Mouse (Mus musculus) CH12F3 (cell line): Measurements from ENCODE around the gene Gga1.

Source experiments
- in situ Hi-C: fragments of 300-500 bp; cut with MboI; formaldehyde crosslinking; loops from 2 replicates; pipeline ENCODE4 v1.14.3; 2020; ENCODE audit warnings: low sequenced_read_pairs

Gga1 gene

GRCm38 (mm10) chr15:78876991-78877809 is at the start of gene Gga1:
Gga1 (plus strand) TSS chr15:78877190.
- in situ Hi-C loops: no loop called here

GRCm38 (mm10) chr15:78828315-78828714 is 48.7 kb upstream of the Gga1 start:
- in situ Hi-C loops: no loop called here

DNA sequence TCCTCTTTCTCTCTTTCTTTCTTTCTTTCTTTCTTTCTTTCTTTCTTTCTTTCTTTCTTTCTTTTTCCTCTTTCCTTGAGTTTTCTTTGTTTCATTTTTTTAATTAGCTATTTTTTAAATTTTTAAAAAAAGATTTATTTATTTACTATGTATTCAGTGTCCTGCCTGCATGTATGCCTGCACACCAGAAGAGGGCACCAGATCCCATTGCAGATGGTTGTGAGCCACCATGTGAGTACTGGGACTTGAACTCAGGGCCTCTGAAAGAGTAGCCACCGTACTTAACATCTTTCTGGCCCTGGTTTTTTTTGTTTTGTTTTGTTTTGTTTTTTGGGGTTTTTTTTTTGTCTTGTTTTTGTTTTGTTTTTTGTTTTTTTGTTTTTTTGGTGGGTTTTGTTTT is 47.4 kb upstream of the Gga1 start:
- in situ Hi-C loops: no loop called here

- in situ Hi-C loops: no loop called here
These were observed 46.0 kb upstream of the Gga1 start for GRCm38 (mm10) chr15:78830742-78831719.

GRCm38 (mm10) chr15:78831720-78832657 is 45.0 kb upstream of the Gga1 start:
- in situ Hi-C loops: no loop called here

GRCm38 (mm10) chr15:78832701-78833123 is 44.3 kb upstream of the Gga1 start:
- in situ Hi-C loops: no loop called here

DNA sequence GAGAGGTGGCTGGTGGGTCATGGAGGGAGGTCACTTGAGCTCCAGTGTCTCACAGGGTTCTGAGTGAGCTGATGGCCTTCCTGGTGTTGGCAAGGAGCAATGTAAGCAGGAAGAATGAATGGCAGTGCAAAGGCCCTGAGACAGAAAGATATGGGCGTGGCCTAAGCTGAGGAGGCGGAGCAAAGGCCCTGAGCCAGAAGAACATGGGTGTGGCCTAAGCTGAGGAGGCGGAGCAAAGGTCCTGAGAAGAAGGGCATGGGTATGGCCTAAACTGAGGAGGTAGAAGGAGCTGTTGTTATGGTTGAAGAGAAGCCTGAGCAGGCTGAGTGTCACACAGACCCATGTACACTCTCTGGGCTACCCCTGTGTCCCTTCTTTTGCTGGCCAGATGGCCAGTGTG is 43.4 kb upstream of the Gga1 start:
- in situ Hi-C loops: no loop called here

GRCm38 (mm10) chr15:78834233-78835005 is 42.6 kb upstream of the Gga1 start:
- in situ Hi-C loops: no loop called here

DNA sequence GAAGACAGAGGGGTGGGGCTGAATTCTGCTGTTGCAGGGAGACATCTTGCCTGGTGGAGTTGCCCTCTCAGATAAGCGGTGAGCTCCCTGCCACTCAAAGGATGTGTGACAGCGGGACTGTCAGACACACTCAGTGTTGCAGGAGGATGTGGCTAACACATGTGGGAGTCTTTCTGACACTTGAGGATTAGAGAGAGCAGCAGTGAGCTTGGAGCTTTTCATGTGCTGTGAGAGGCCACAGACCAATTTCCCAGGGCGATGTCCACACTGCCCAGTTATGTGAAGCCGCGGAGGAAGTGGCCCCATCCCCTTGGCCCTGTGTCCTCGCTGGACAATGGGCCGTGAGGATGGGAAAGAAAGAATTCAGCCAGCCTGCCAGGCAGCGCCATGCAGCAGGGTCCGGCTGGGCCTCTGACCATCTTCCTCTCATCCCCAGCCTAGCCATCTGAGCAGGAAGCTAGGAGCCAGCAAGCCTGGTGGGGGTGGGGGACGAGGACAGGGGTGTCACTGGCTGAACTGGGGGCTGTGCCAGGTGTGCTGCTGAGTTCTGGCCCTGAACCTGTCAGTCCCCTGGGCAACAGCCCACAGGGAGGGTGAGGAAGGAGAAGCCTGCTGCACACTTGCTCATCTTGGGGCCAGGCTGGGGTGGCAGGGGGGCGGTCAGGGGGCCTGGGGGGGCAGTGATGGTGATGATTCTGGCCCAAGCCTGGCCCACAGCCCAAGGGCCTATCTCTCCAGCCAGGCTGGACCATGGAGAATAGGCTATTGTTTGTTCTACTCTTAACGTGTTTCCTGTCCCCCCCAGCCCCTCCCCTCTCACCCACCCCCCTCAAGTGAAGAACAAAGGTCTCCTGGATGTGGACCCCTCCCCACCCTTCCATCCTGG is 41.5 kb upstream of the Gga1 start:
- in situ Hi-C loops: no loop called here

- in situ Hi-C loops: no loop called here
These were observed 40.8 kb upstream of the Gga1 start for GRCm38 (mm10) chr15:78836086-78836621.

- in situ Hi-C loops: no loop called here
These were observed 37.2 kb upstream of the Gga1 start for GRCm38 (mm10) chr15:78839744-78840143.

DNA sequence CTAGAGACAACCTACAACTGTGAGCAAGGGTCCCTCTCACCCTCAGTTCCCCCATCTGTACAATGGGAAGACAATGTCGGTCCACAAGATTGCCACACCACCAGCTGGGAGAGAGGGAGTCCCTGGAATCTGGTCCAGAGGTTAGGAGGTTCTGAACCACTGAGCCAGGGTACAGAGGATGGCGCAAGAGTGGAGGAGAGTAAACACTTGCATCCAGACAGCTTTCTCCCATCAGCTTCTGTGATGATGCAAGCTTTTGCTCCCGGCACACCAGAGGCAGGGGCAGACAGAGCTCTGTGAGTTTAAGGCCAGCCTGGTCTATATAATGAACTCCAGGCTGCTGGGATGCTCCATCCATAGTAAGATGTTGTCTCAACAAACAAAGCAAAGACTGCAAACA is 36.7 kb upstream of the Gga1 start:
- in situ Hi-C loops: no loop called here

DNA sequence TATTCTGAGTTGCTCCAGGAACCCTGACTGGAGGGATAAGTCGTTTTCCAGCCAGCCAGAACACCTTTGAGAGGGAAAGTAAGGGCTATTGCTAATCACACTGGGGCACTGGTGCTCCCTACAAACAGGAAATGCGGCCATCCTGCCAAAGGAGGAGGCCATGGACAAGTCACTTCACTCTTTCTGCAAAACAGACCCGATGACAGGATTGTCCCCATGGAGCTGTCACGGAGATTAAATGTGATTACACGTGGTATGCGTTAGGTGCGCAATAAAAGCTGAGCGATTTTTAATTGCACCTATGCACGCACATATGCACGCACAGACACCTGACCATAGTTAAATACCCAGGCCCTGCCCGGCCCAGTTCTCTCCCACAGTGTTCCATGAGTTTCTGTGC is 36.2 kb upstream of the Gga1 start:
- in situ Hi-C loops: no loop called here

GRCm38 (mm10) chr15:78841161-78841790 is 35.7 kb upstream of the Gga1 start:
- in situ Hi-C loops: no loop called here

DNA sequence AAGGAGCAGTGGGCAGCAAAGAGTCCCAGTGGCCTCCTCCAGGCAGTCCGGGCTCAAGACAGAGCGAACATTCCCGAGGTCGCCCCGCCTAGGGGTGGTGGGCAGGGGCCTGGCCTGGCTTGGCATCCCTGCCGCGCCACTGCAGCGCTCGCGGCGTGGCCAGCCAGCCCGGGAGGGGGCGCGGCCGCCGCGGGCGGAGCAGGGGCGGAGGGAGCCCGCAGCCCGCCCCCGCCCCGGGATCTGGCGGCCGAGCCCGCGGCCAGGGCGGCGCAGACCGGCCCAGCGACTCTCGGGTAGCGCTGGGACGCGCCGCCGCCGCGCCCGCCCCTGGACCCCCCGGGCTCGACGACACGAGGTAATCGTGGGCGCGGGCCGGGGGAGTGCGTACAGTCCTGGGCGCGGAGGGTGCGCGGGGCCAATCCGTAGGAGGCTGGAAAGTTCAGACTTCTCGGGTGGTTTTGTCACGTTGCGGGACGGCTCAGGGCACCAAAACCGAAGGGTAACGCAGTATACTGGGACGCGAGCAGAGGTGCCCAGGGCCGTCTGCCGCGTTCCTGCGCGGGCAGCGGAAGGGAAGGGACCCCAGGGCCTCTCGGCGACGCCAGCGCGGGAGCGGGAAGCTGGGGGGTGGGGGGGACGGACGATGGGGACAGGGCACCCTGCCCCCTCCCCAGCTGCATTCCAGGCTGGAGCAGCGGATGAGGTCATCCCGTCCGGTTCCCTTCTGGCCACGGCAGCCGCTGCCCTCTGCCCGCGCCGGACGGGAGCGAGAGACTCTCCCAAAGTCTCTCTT is 34.4 kb upstream of the Gga1 start, which contains the start of gene Cdc42ep1:
TSS of gene Cdc42ep1 (plus strand) at position 254 of the 793 bp plus-strand sequence.
- in situ Hi-C loops: no loop called here

- in situ Hi-C loops: no loop called here
These were observed 33.2 kb upstream of the Gga1 start for GRCm38 (mm10) chr15:78843581-78844469.
